Mouse (Mus musculus) frontal cortex, adult 2 months (tissue): ENCODE measurements at regions not wholly inside any gene's neighbourhood (a gene's known extent, or its start where the extent isn't known, plus 50 kb on each side); places are given as distances from the start of the nearest gene placed in this dataset.

ENCODE experiments used
- DNase-seq, 2 experiments: peaks; one replicate each; pipeline ENCODE4 v3.0.0; 2022; ENCODE audit warnings: low spot score in 1 of 2; ENCODE audit errors: extremely low spot score in 1 of 2

- peak in 1 of 2 experiments; percentile 11 for DNase-seq
Measured at GRCm38 (mm10) chr13:71064590-71065307, 223.1 kb upstream of the Adamts16 start.

GRCm38 (mm10) chr13:71053361-71054264 lies 212.0 kb upstream of the Adamts16 start:
- no peak for DNase-seq

- DNase-seq, result no peak
Measured at GRCm38 (mm10) chr13:71050646-71051045, 209.0 kb upstream of the Adamts16 start.

- no peak for DNase-seq
Measured at GRCm38 (mm10) chr13:71036000-71036399, 194.4 kb upstream of the Adamts16 start.

- DNase-seq, result no peak
Measured at GRCm38 (mm10) chr13:71034926-71035687, 193.5 kb upstream of the Adamts16 start.

- peak in 1 of 2 experiments; percentile 82 for DNase-seq
Measured at GRCm38 (mm10) chr13:71008216-71008615, 166.6 kb upstream of the Adamts16 start.

GRCm38 (mm10) chr13:71006117-71006516 lies 164.5 kb upstream of the Adamts16 start:
- DNase-seq, result peak; percentile 7 to 79

GRCm38 (mm10) chr13:71003517-71003916 lies 161.9 kb upstream of the Adamts16 start:
- no peak for DNase-seq

GRCm38 (mm10) chr13:71001278-71001677 lies 159.7 kb upstream of the Adamts16 start:
- DNase-seq, result peak; percentile 50 to 89

- no peak for DNase-seq
Measured at GRCm38 (mm10) chr13:71000422-71001008, 158.9 kb upstream of the Adamts16 start.

GRCm38 (mm10) chr13:70993522-70993921 lies 151.9 kb upstream of the Adamts16 start:
- DNase-seq, result peak in 1 of 2 experiments; percentile 9

- DNase-seq, result no peak
Measured at GRCm38 (mm10) chr13:70989999-70990645, 148.5 kb upstream of the Adamts16 start.

GRCm38 (mm10) chr13:70979344-70979743 lies 137.7 kb upstream of the Adamts16 start:
- no peak for DNase-seq

- no peak for DNase-seq
Measured at GRCm38 (mm10) chr13:70978547-70979307, 137.1 kb upstream of the Adamts16 start.

GRCm38 (mm10) chr13:70969596-70969995 lies 128.0 kb upstream of the Adamts16 start:
- DNase-seq, result no peak

- no peak for DNase-seq
Measured at GRCm38 (mm10) chr13:70967781-70968180, 126.2 kb upstream of the Adamts16 start.

- no peak for DNase-seq
Measured at GRCm38 (mm10) chr13:70963384-70963783, 121.8 kb upstream of the Adamts16 start.

GRCm38 (mm10) chr13:70934309-70935037 lies 92.9 kb upstream of the Adamts16 start:
- no peak for DNase-seq

- DNase-seq, result no peak
Measured at GRCm38 (mm10) chr13:70913834-70914233, 72.2 kb upstream of the Adamts16 start.
